Mouse (Mus musculus) midbrain, embryonic 11.5 days (tissue): Measurements from ENCODE around the gene Cd247. TPM values are rescaled to one million over a fixed set of nuclear protein-coding genes. Genes with fewer than 3 reads are reported as not detected.

Source experiments
- ATAC-seq: fragments of 200-750 bp; cut with Nextera tagmentation; 2 replicates; pipeline ENCODE4 v1.8.0; 2017; ENCODE audit warnings: moderate TSS enrichment, moderate library complexity; ENCODE audit not compliant: low FRiP score
- DNase-seq: peaks from one replicate; pipeline ENCODE4 v3.0.0; 2015; ENCODE audit warnings: low spot score; ENCODE audit errors: missing footprints
- H3K27ac ChIP-seq: fragments of 300-500 bp; sonication (generic); 2 replicates; pipeline ENCODE4 v1.5.1; 2014; ENCODE audit warnings: low read depth, low read length
- H3K27me3 ChIP-seq: fragments of 300-500 bp; sonication (generic); 2 replicates; pipeline ENCODE4 v1.6.1; 2014; ENCODE audit warnings: mild to moderate bottlenecking, low read length, moderate library complexity, mixed read lengths; ENCODE audit not compliant: control insufficient read depth, insufficient read depth
- H3K36me3 ChIP-seq: fragments of 300-500 bp; sonication (generic); 2 replicates; pipeline ENCODE4 v1.6.1; 2014; ENCODE audit warnings: mild to moderate bottlenecking, low read length, moderate library complexity, mixed read lengths; ENCODE audit not compliant: control insufficient read depth, insufficient read depth
- H3K4me1 ChIP-seq: fragments of 300-500 bp; sonication (generic); 2 replicates; pipeline ENCODE4 v1.6.1; 2014; ENCODE audit warnings: low read length; ENCODE audit not compliant: control insufficient read depth, insufficient read depth
- H3K4me2 ChIP-seq: fragments of 300-500 bp; sonication (generic); 2 replicates; pipeline ENCODE4 v1.6.1; 2014; ENCODE audit warnings: mild to moderate bottlenecking, moderate library complexity
- H3K4me3 ChIP-seq: fragments of 300-500 bp; sonication (generic); 2 replicates; pipeline ENCODE4 v1.5.1; 2014; ENCODE audit warnings: low read depth, low read length
- H3K9ac ChIP-seq: fragments of 300-500 bp; sonication (generic); 2 replicates; pipeline ENCODE4 v1.6.1; 2014; ENCODE audit warnings: low read length
- H3K9me3 ChIP-seq: fragments of 300-500 bp; sonication (generic); 2 replicates; pipeline ENCODE4 v1.6.1; 2016; ENCODE audit warnings: low read length; ENCODE audit not compliant: control insufficient read depth
- WGBS: fragments of 180-500 bp; shearing (Covaris S2); extraction: QIAGEN DNeasy Blood & Tissue Kit; methylation state at CpG from one replicate; pipeline ENCODE4 v1.1.7; 2014; 5-methylcytosine and 5-hydroxymethylcytosine counted together
- polyA plus RNA-seq: library from polyadenylated mRNA; unstranded; fragments of >200 nt; fragmentation: Nextera tagmentation; extraction: Ambion mirVana; gene quantifications from 2 replicates; pipeline ENCODE4 v1.2.1, GENCODE M21; 2014

The Cd247 gene
- polyA plus RNA-seq, 1 experiment from 2014 or later: 2.0 TPM

DNA sequence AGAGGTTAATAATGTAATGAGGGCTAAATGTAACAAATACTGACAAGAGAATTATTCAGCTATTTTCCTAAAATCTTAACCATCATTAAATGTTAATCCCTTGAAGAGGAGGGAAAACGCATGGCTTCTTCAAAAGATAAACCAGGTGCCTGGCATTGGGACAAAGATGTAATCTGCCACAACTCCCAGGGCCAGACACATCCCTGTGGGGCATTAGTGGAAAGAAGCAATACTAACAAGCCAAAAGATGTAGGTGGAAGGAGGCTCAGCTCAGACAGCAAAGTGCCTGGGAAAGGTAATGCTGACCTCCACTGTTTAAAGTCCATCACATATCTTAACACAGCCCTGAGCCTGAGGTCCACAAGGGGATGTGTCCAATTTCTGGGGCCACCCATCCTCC, 134.0 kb downstream of the Cd247 start:
- H3K27ac ChIP-seq: no peak overlapping the region
- no peaks in the 10 kb centered on the region for H3K4me1 ChIP-seq
- WGBS: 90% methylated on average over 1 of the region's 1 CpGs
- ATAC-seq: no peak
- no peak overlapping the region for H3K4me3 ChIP-seq
- peak; percentile 67 for DNase-seq
- no peaks in the 10 kb centered on the region for H3K36me3 ChIP-seq
- no peak overlapping the region for H3K4me2 ChIP-seq
- no peak overlapping the region for H3K9ac ChIP-seq
- no peaks in the 10 kb centered on the region for H3K9me3 ChIP-seq
- H3K27me3 ChIP-seq: no peaks in the 10 kb centered on the region

DNA sequence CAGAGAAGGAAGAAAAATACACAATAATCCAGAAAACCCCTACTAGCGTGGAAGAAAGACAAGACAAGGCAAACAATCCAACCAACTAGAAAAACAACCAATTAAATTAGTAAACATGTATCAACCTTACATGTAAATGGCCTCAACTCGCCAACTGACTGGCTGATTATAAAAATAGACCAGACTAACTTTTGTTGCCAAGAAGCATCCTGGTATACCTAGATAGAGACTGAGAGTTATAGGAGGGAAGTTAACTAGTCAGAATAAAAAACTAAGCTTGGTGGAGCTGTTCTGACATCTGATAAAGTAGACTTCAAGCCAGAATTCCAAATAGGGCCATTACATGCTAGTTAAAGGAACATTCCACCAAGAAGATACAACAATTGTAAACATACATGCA, 136.7 kb downstream of the Cd247 start:
- H3K4me1 ChIP-seq: no peaks in the 10 kb centered on the region
- H3K36me3 ChIP-seq: no peaks in the 10 kb centered on the region
- no peaks in the 10 kb centered on the region for H3K27me3 ChIP-seq
- H3K9me3 ChIP-seq: no peaks in the 10 kb centered on the region
- H3K9ac ChIP-seq: no peak overlapping the region
- WGBS: 98% methylated on average over 2 of the region's 2 CpGs
- H3K4me3 ChIP-seq: no peak overlapping the region
- no peak overlapping the region for H3K27ac ChIP-seq
- peak; percentile 64 for DNase-seq
- ATAC-seq: no peak
- no peak overlapping the region for H3K4me2 ChIP-seq

Other genes with a start within 250 kb of the Cd247 start
- gene Mpzl1, start 154.1 kb upstream of the Cd247 start, polyA plus RNA-seq: 141 and 144 TPM in 2 replicates
- 5.9 and 6.6 TPM in 2 replicates for gene Rcsd1, start 78.9 kb upstream of the Cd247 start, polyA plus RNA-seq
- gene Creg1, start 24.9 kb upstream of the Cd247 start, polyA plus RNA-seq: 37.4 and 43.4 TPM in 2 replicates
- 31.3 and 32.1 TPM in 2 replicates for gene Pou2f1, start 214.0 kb downstream of the Cd247 start, polyA plus RNA-seq